Mouse (Mus musculus) forebrain, embryonic 12.5 days (tissue): ENCODE measurements at regions not wholly inside any gene's neighbourhood (a gene's known extent, or its start where the extent isn't known, plus 50 kb on each side); places are given as distances from the start of the nearest gene placed in this dataset.

Experiments
- ATAC-seq: fragments of 200-750 bp; cut with Nextera tagmentation; 2 replicates; pipeline ENCODE4 v1.8.0; 2017; ENCODE audit warnings: moderate TSS enrichment; ENCODE audit not compliant: low FRiP score
- H3K27ac ChIP-seq: fragments of 300-500 bp; sonication (generic); 2 replicates; pipeline ENCODE4 v1.5.1; 2016; ENCODE audit warnings: mild to moderate bottlenecking
- H3K27me3 ChIP-seq: fragments of 300-500 bp; sonication (generic); 2 replicates; pipeline ENCODE4 v1.6.1; 2016; ENCODE audit warnings: mild to moderate bottlenecking
- H3K36me3 ChIP-seq: fragments of 300-500 bp; sonication (generic); replicated peaks from 2 replicates; pipeline ENCODE4 v1.6.1; 2016; ENCODE audit warnings: mild to moderate bottlenecking
- H3K4me1 ChIP-seq: fragments of 300-500 bp; sonication (generic); 2 replicates; pipeline ENCODE4 v1.6.1; 2016
- H3K4me2 ChIP-seq: fragments of 300-500 bp; sonication (generic); 2 replicates; pipeline ENCODE4 v1.6.1; 2016; ENCODE audit warnings: mild to moderate bottlenecking, moderate library complexity
- H3K4me3 ChIP-seq: fragments of 300-500 bp; sonication (generic); replicated peaks from 2 replicates; pipeline ENCODE4 v1.5.1; 2016; ENCODE audit warnings: mild to moderate bottlenecking
- H3K9ac ChIP-seq: fragments of 300-500 bp; sonication (generic); 2 replicates; pipeline ENCODE4 v1.6.1; 2016; ENCODE audit warnings: mild to moderate bottlenecking
- H3K9me3 ChIP-seq: fragments of 300-500 bp; sonication (generic); 2 replicates; pipeline ENCODE4 v1.6.1; 2016
- WGBS: fragments of 180-500 bp; shearing (Covaris S2); methylation state at CpG from one replicate; pipeline ENCODE4 v1.1.7; 2016; 5-methylcytosine and 5-hydroxymethylcytosine counted together

DNA sequence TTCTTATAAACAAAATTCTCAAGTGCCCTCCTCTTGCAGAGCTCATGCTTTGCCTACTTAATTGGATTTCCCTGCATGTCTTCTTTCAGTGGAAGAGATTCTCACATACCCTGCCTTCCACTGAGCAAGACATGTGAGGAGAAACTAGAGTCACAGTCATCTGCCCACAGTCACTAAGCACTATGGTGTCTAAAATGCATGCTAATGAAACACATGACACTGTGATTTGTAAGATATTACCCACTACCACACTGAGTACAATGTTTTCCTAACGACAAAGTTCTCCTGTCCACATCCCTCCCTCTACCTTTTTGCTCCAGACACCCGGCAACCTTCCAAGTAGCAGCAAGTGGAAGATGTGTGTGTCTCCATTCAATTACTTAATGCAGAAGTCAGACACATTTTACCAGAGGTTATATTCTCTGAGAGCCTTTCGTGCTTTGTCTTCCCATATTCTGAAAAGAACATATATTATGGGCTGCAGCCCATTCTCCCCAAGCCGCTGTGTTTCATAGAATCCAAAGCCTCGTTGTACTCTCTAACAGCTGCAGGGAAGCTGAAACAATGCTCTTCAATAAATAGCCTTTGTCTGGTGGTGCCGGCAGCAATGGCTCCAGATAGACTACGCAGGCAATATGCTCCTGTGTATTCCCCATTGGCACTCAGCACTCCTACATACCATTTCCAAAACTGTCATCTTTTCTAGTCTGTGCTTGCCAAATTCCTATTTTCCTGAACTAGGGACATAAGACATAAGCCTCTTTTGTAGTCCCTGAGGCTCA, 670.7 kb downstream of the Poteg start:
- ATAC-seq: no peak

DNA sequence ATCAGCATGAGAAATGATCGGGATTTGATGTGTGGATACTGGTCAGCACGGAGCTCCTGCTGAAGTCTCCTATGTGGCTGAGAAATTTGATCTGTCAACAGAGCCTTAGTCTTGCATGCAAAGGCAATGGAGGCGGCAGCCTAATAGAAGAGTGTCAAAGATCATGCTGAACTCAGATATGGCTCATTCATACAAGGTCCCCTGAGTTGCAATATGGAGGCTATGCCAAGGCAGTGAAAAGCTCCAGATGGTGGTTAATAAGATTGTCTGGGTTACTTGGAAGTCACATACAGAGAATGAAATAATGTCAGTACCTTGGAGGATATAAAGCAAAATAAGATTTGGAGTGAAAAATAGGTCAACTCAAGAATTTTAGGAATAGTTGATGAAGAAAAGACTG, 677.6 kb downstream of the Poteg start:
- H3K36me3 ChIP-seq: no peaks in the 10 kb centered on the region
- H3K27me3 ChIP-seq: no peaks in the 10 kb centered on the region
- H3K4me3 ChIP-seq: no peak overlapping the region
- ATAC-seq: no peak
- WGBS: 83% methylated on average over 3 of the region's 3 CpGs
- no peak overlapping the region for H3K9ac ChIP-seq
- no peak overlapping the region for H3K4me2 ChIP-seq
- no peak overlapping the region for H3K27ac ChIP-seq
- no peaks in the 10 kb centered on the region for H3K4me1 ChIP-seq
- H3K9me3 ChIP-seq: no peaks in the 10 kb centered on the region

More for the DNA sequence above, 670.7 kb downstream of the Poteg start:
- Histone ChIP-seq H3K4me2 (no peak overlapping the region), H3K27ac (no peak overlapping the region), H3K4me1 (peaks cover 10% of the 10 kb centered on the region), H3K9ac (no peak overlapping the region), H3K36me3 (no peaks in the 10 kb centered on the region), H3K9me3 (no peaks in the 10 kb centered on the region), H3K27me3 (no peaks in the 10 kb centered on the region), H3K4me3 (no peak overlapping the region)
- 35% methylated on average over 7 of the region's 7 CpGs for WGBS

DNA sequence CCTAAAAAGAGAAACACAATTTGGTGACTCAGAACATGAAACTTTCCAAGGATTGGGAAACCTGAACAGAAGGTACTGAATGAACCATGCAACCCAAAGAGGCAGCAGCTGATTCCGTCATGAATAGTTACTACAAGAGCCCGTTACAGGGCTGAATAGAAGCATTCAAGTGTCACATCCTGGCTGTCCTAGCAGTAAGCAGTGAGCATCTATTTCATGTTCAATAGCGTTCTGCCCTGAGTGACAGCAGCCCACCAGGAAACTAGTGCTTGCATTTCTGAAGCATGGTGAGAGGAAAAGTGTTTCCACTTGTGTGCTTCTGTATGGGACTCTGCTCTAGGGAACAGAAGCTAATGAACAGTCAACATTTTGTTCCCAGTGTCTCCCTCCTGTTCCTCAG, 694.4 kb downstream of the Poteg start:
- Histone ChIP-seq H3K9ac (no peak overlapping the region), H3K4me2 (no peak overlapping the region), H3K27me3 (no peaks in the 10 kb centered on the region), H3K27ac (no peak overlapping the region), H3K9me3 (no peaks in the 10 kb centered on the region), H3K36me3 (no peaks in the 10 kb centered on the region), H3K4me3 (no peak overlapping the region), H3K4me1 (no peaks in the 10 kb centered on the region)
- no peak for ATAC-seq
- WGBS: 14% methylated on average over 3 of the region's 3 CpGs

DNA sequence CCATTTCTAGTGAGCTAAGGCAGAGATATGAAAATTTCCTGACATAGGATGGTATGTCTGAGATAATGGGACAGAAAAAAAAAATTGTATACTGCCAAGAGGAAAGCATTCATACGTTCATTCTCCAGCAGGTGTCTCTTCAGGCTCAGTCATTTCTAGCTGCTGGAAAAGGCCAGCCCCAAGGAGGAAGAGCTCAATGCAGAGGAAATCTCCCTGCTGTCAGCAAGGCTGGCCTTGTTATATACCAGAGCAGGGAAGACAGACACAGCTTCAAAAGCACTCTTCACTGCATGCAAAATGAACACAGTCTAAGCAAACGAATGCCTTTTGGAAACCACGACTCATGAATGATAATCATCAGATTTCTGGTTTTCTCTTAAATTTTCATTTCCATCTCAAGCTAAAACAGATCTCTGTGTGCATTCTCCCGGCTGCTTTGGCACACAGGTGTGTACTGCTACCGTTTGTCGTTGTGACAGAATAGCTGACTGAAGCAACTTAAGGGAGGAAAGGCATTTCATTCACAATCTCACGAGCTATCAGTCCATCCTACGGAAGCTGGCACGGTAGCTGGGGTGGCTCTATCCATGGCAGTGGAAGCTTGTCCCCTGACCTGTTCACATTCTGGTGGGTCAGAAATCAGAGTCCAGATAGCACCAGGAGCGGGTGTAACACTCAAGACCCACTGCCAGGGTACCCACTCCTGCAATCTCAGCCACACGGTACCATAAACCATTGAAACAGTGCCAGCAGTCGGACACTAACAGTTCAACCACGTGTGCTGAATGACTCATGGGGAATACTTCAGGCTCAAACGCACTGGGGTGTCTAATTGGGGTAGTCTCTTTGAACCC, 701.4 kb downstream of the Poteg start:
- no peak overlapping the region for H3K9ac ChIP-seq
- 0 out of 2 replicates have a peak, but pooled peaks cover 4% of the 10 kb centered on the region for H3K4me1 ChIP-seq
- WGBS: 79% methylated on average over 14 of the region's 14 CpGs
- H3K27me3 ChIP-seq: no peaks in the 10 kb centered on the region
- H3K4me2 ChIP-seq: no peak overlapping the region
- peak; percentile 70; the same call in 1 of the 2 replicates for ATAC-seq
- H3K4me3 ChIP-seq: no peak overlapping the region
- no peak overlapping the region for H3K27ac ChIP-seq
- no peaks in the 10 kb centered on the region for H3K36me3 ChIP-seq
- no peaks in the 10 kb centered on the region for H3K9me3 ChIP-seq

DNA sequence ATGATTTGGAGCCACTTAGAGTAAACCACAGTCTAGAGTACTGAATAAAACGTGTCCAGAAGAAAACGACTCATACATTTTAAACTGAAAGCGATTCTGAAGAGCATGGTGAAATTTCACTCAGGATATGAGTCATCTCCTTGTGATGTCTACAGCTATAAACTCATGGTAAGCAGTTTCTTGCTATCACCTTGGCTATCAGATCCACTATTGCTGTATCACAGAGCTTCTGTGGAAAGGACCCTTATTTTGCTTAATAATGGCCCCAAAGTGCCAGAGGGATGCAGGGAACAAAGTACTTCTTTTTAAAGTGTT, 701.9 kb downstream of the Poteg start:
- Histone ChIP-seq H3K36me3 (no peaks in the 10 kb centered on the region), H3K4me3 (no peak overlapping the region), H3K4me1 (0 out of 2 replicates have a peak, but pooled peaks cover 4% of the 10 kb centered on the region), H3K9ac (no peak overlapping the region), H3K27me3 (no peaks in the 10 kb centered on the region), H3K27ac (no peak overlapping the region), H3K9me3 (no peaks in the 10 kb centered on the region), H3K4me2 (no peak overlapping the region)
- WGBS: 90% methylated on average over 3 of the region's 3 CpGs
- no peak for ATAC-seq

DNA sequence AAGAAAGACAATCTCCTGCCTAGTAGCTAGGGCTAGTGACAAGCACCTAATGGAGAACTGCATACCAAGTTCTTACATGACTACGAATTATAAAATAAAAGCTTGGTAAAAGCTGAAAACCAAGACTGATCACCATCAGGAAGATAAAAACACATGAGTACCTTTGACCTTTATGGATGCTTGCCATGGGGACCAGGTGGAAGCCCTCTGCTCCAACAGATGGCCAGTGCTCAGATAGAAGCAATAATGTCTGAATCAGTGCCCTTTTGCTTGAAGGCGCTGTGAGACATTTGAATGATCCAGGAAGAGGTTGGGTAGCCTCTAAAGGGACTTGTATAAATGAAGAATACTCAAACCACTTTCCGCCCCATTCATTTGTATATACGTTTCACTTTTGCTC, 713.2 kb downstream of the Poteg start:
- 90% methylated on average over 4 of the region's 4 CpGs for WGBS

DNA sequence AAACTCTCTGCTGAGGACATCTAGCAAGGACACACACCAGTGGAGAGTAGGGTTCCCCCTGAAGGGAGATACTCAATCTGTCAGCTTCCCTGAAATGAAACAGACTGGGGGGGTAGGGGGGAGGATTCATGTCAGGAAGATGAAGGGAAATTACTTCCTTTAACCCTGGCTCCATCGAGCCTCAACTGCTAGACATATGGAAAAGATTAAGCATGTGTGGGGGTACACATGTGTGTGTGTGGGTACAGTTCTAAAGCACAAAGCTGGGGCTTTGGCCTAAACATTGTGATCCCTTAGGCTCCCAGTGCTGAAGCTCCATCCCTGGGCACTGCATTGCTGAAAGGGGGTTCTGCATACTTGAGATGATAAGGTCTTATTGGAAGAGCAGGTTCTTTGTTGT, 720.6 kb downstream of the Poteg start:
- Histone ChIP-seq H3K4me3 (no peak overlapping the region), H3K27ac (no peak overlapping the region), H3K27me3 (no peaks in the 10 kb centered on the region), H3K4me2 (no peak overlapping the region), H3K9me3 (no peaks in the 10 kb centered on the region), H3K36me3 (no peaks in the 10 kb centered on the region), H3K4me1 (no peaks in the 10 kb centered on the region), H3K9ac (no peak overlapping the region)
- 69% methylated on average over 1 of the region's 1 CpGs for WGBS
- ATAC-seq: no peak

More for the DNA sequence above, 713.2 kb downstream of the Poteg start:
- H3K4me1 ChIP-seq: no peaks in the 10 kb centered on the region
- H3K4me2 ChIP-seq: no peak overlapping the region
- no peak overlapping the region for H3K9ac ChIP-seq
- no peaks in the 10 kb centered on the region for H3K36me3 ChIP-seq
- no peaks in the 10 kb centered on the region for H3K27me3 ChIP-seq
- H3K27ac ChIP-seq: no peak overlapping the region
- H3K4me3 ChIP-seq: no peak overlapping the region
- no peak for ATAC-seq
- H3K9me3 ChIP-seq: no peaks in the 10 kb centered on the region

DNA sequence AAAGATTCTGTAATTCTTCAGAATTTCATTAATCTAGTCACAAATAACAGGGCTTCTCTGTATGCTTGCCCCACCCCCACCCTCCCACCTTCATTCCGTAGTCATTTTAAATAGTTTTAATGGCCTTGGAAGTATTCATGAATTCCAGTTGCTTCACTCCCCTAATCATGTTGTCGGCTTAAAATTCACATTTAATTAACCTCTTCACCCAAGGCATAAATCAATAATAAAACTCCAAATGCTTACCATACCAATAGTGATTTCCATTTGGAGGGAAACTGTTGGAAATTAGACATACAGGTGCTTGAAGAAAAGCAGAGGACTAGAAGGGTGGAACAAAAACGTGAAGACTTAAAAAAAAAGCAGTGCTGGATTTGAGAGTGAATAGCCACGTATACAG, 724.0 kb downstream of the Poteg start:
- ATAC-seq: no peak
- 35% methylated on average over 4 of the region's 4 CpGs for WGBS
- Histone ChIP-seq H3K4me1 (no peaks in the 10 kb centered on the region), H3K27ac (no peak overlapping the region), H3K27me3 (no peaks in the 10 kb centered on the region), H3K9me3 (no peaks in the 10 kb centered on the region), H3K4me2 (no peak overlapping the region), H3K36me3 (no peaks in the 10 kb centered on the region), H3K9ac (no peak overlapping the region), H3K4me3 (no peak overlapping the region)

DNA sequence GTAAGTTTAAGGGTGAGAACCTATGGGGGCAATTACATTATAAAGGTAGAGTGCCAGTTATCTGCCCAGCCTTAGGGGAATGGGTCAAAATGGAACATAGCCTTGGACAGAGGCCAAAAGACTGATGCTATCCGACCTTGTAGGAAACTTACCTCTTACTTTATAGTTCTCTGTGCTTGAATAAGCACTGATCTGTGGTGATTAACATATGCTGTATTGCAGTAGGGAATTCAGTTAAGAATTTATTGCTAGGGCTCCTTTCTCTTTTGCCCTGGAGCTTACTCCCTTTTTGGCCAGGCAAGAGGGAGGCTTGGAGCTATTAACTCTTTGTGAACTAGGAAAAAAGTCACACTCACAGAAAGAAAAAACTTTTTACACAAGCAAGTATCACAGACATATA, 748.5 kb downstream of the Poteg start:
- 68% methylated on average over 1 of the region's 1 CpGs for WGBS
- ATAC-seq: no peak
- no peaks in the 10 kb centered on the region for H3K27me3 ChIP-seq

DNA sequence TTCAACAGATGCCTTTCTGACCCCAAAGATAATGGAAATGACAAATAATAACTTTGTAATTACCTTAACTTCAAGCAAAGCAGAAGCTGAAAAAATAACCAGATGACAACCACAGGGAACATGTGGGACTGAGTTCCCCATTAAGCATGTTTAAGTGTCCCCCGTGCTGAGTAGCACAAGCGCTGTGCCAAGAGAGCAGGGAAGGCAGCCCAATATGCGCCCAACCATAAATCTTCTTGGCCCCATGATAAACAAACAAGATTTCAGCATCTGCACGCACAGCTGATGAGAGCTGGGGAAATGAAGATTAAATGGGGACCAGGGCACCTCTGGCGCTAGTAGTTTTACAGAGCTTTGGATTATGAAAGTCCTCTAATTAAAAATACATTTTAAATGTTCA, 788.1 kb downstream of the Poteg start:
- no peak overlapping the region for H3K4me3 ChIP-seq
- H3K27ac ChIP-seq: no peak overlapping the region
- H3K9ac ChIP-seq: no peak overlapping the region
- no peaks in the 10 kb centered on the region for H3K27me3 ChIP-seq
- H3K4me1 ChIP-seq: no peaks in the 10 kb centered on the region
- H3K9me3 ChIP-seq: no peaks in the 10 kb centered on the region
- 90% methylated on average over 5 of the region's 5 CpGs for WGBS
- H3K4me2 ChIP-seq: no peak overlapping the region
- no peak for ATAC-seq
- H3K36me3 ChIP-seq: no peaks in the 10 kb centered on the region

More for the DNA sequence above, 748.5 kb downstream of the Poteg start:
- Histone ChIP-seq H3K27ac (no peak overlapping the region), H3K9ac (no peak overlapping the region), H3K4me3 (no peak overlapping the region), H3K4me1 (no peaks in the 10 kb centered on the region), H3K4me2 (no peak overlapping the region), H3K9me3 (no peaks in the 10 kb centered on the region), H3K36me3 (no peaks in the 10 kb centered on the region)

DNA sequence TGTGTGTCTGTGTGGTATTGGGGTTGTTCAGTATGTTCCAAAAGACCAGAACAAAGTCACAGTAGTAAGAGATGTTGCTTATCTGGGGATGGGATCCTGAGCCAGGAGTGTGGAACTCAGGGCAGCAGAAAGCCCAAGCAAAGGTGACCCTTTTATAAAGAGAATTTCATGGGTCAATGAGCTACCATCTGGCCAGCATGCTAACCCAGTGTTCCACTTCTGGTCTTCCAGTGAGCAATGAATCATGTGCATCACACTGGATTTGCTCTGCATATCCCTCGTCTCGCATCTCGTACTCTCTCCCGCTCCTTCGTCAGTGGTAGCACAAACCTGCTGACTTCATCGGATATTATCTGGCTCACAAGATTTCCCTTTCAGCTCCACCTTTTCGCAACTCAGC, 791.9 kb downstream of the Poteg start:
- Histone ChIP-seq H3K4me1 (no peaks in the 10 kb centered on the region), H3K36me3 (no peaks in the 10 kb centered on the region), H3K9me3 (no peaks in the 10 kb centered on the region), H3K27me3 (no peaks in the 10 kb centered on the region), H3K4me2 (no peak overlapping the region), H3K9ac (no peak overlapping the region), H3K27ac (no peak overlapping the region), H3K4me3 (no peak overlapping the region)
- 0 out of 2 replicates have a peak, but pooled peaks have one; percentile 36 for ATAC-seq
- 83% methylated on average over 7 of the region's 7 CpGs for WGBS

DNA sequence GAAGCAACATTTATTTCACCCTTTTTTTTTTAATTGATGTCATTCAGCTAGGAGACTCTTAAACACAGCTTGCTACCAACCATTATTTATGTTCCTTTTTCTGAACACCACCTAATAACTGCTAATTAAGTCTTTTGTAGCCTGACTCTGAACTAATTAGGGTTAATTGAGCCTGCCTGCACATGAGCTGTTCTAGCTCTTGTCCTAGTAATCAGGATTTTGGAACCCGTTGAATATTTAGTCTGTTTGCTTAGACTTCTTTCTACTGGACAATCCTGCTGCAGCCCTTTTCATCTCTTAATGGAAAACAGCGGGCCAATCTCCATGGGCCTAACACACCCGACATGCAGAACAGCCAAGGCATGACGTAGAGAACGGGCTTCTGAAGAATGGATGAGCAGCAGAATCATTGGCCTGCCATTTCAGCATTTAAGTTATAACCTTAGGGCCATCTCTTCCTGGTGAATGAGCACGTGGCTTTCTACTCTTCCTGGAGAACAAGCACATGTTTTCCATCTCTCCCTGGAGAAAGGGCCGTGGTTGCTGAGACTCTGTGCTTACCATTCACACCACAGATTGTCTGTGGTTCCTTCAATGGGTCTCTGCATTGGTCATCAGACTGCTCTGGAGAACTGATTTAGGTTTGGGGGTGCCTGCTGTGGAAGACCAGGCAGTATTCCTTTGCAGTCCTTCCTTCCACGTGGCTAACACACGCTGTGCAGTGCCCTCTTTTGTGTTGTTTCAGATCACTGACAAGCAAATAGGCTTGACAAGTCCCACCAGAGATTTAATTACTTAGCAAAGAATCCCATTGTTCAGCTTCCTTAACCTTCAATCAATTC, 805.1 kb downstream of the Poteg start:
- Histone ChIP-seq H3K9ac (no peak overlapping the region), H3K27ac (no peak overlapping the region), H3K36me3 (no peaks in the 10 kb centered on the region), H3K4me1 (no peaks in the 10 kb centered on the region; the same call in 1 of the 2 replicates), H3K4me2 (no peak overlapping the region), H3K27me3 (no peaks in the 10 kb centered on the region), H3K9me3 (no peaks in the 10 kb centered on the region), H3K4me3 (no peak overlapping the region)
- 22% methylated on average over 9 of the region's 9 CpGs for WGBS
- peak; percentile 80; the same call in 1 of the 2 replicates for ATAC-seq
